Mouse (Mus musculus) MEL (cell line): Measurements from ENCODE around the gene Letm1. TPM values are rescaled to one million over a fixed set of nuclear protein-coding genes. Genes with fewer than 3 reads are reported as not detected.

Experiments
- DNase-seq: peaks from one replicate; pipeline ENCODE4 v3.0.0; 2011; ENCODE audit warnings: low read depth, low spot score
- H3K27ac ChIP-seq: 2 replicates; pipeline ENCODE4 v1.5.1; 2012; ENCODE audit warnings: low read depth, mild to moderate bottlenecking, control low read depth, low read length, moderate library complexity; ENCODE audit not compliant: control insufficient read depth
- H3K27me3 ChIP-seq, 2 experiments: fragments of 150-350 bp in 1 of 2; sonication (generic) in 1 of 2; 2 replicates each; pipeline ENCODE4 v1.6.1; 2012; ENCODE audit warnings: low read length in 2 of 2, mild to moderate bottlenecking in 2 of 2, improper control_type of control experiment in 1 of 2, moderate library complexity in 1 of 2; ENCODE audit not compliant: insufficient read depth in 2 of 2, control insufficient read depth in 1 of 2
- H3K36me3 ChIP-seq, 2 experiments: 2 replicates each; pipeline ENCODE4 v1.6.1; 2012 to 2014; ENCODE audit warnings: low read length in 2 of 2, improper control_type of control experiment in 1 of 2, inconsistent platforms in 1 of 2, mild to moderate bottlenecking in 1 of 2; ENCODE audit not compliant: insufficient read depth in 2 of 2, control insufficient read depth in 1 of 2
- H3K4me1 ChIP-seq, 2 experiments: fragments of 150-350 bp in 1 of 2; sonication (generic) in 1 of 2; 2 replicates each; pipeline ENCODE4 v1.6.1; 2012; ENCODE audit warnings: low read length in 2 of 2, improper control_type of control experiment in 1 of 2, mild to moderate bottlenecking in 1 of 2; ENCODE audit not compliant: insufficient read depth in 2 of 2, control insufficient read depth in 1 of 2
- H3K4me3 ChIP-seq, 2 experiments: fragments of 150-350 bp in 1 of 2; sonication (generic) in 1 of 2; 2 replicates each; pipeline ENCODE4 v1.5.1; 2012; ENCODE audit warnings: low read depth in 2 of 2, low read length in 2 of 2, mild to moderate bottlenecking in 2 of 2, moderate library complexity in 2 of 2, control low read depth in 1 of 2, improper control_type of control experiment in 1 of 2; ENCODE audit not compliant: control insufficient read depth in 1 of 2, insufficient read depth in 1 of 2
- H3K79me2 ChIP-seq: 2 replicates; pipeline ENCODE4 v1.6.1; 2012; ENCODE audit warnings: mild to moderate bottlenecking, low read length, moderate library complexity; ENCODE audit not compliant: control insufficient read depth, poor library complexity, insufficient read depth
- H3K9ac ChIP-seq: 2 replicates; pipeline ENCODE4 v1.6.1; 2012; ENCODE audit warnings: low read depth, mild to moderate bottlenecking, control low read depth, low read length, moderate library complexity; ENCODE audit not compliant: control insufficient read depth, poor library complexity, severe bottlenecking
- H3K9me3 ChIP-seq: fragments of 150-350 bp; sonication (generic); replicated peaks from 2 replicates; pipeline ENCODE4 v1.6.1; 2012; ENCODE audit warnings: mild to moderate bottlenecking, low read length, improper control_type of control experiment, moderate library complexity; ENCODE audit not compliant: insufficient read depth
- BHLHE40 ChIP-seq: IDR thresholded peaks from 2 replicates; pipeline ENCODE4 v1.6.1; 2012; ENCODE audit warnings: low read depth, mild to moderate bottlenecking, inconsistent platforms, low read length, improper control_type of control experiment, borderline replicate concordance
- CHD1 ChIP-seq: IDR thresholded peaks from 2 replicates; pipeline ENCODE4 v1.6.1; 2012; ENCODE audit warnings: low read depth, mild to moderate bottlenecking, inconsistent platforms, low read length, improper control_type of control experiment
- CHD2 ChIP-seq: IDR thresholded peaks from 2 replicates; pipeline ENCODE4 v1.6.1; 2011; ENCODE audit warnings: low read length, improper control_type of control experiment
- CTCF ChIP-seq, 3 experiments: IDR thresholded peaks in 2 of 3; conservative IDR thresholded peaks in 1 of 3; 2 replicates each; pipeline ENCODE4 v1.5.1; 2011 to 2012; ENCODE audit warnings: low read length in 3 of 3, low read depth in 2 of 3, mild to moderate bottlenecking in 2 of 3, improper control_type of control experiment in 1 of 3, inconsistent platforms in 1 of 3, mixed read lengths in 1 of 3, moderate library complexity in 1 of 3; ENCODE audit not compliant: control insufficient read depth in 1 of 3, insufficient read depth in 1 of 3, poor library complexity in 1 of 3, severe bottlenecking in 1 of 3
- E2F4 ChIP-seq: IDR thresholded peaks from 2 replicates; pipeline ENCODE4 v1.6.1; 2011; ENCODE audit warnings: low read depth, low read length, improper control_type of control experiment, borderline replicate concordance
- EP300 ChIP-seq, 2 experiments: IDR thresholded peaks; 2 replicates each; pipeline ENCODE4 v1.6.1; 2011; ENCODE audit warnings: improper control_type of control experiment in 2 of 2, low read length in 2 of 2, low read depth in 1 of 2, mild to moderate bottlenecking in 1 of 2
- GABPA ChIP-seq: IDR thresholded peaks from 2 replicates; pipeline ENCODE4 v1.6.1; 2012; ENCODE audit warnings: low read depth, mild to moderate bottlenecking, inconsistent platforms, low read length, improper control_type of control experiment, moderate library complexity
- GATA1 ChIP-seq: IDR thresholded peaks from 2 replicates; pipeline ENCODE4 v1.6.1; 2011; ENCODE audit warnings: low read depth, low read length, improper control_type of control experiment
- HCFC1 ChIP-seq: IDR thresholded peaks from 2 replicates; pipeline ENCODE4 v1.6.1; 2012; ENCODE audit warnings: low read depth, mild to moderate bottlenecking, inconsistent platforms, low read length, improper control_type of control experiment, moderate library complexity
- JUND ChIP-seq: IDR thresholded peaks from 2 replicates; pipeline ENCODE4 v1.6.1; 2011; ENCODE audit warnings: low read depth, mild to moderate bottlenecking, improper control_type of control experiment, low read length
- MAFK ChIP-seq: IDR thresholded peaks from 2 replicates; pipeline ENCODE4 v1.6.1; 2011; ENCODE audit warnings: low read depth, mild to moderate bottlenecking, low read length, improper control_type of control experiment, borderline replicate concordance
- MEF2A ChIP-seq: IDR thresholded peaks from 2 replicates; pipeline ENCODE4 v1.6.1; 2014; ENCODE audit warnings: low read depth, mild to moderate bottlenecking, inconsistent platforms, low read length, improper control_type of control experiment; ENCODE audit not compliant: poor library complexity, insufficient replicate concordance, severe bottlenecking; ENCODE audit errors: extremely low read depth
- MXI1 ChIP-seq: IDR thresholded peaks from 2 replicates; pipeline ENCODE4 v1.6.1; 2011; ENCODE audit warnings: mild to moderate bottlenecking, low read depth, low read length, improper control_type of control experiment
- MYB ChIP-seq: IDR thresholded peaks from 2 replicates; pipeline ENCODE4 v1.6.1; 2011; ENCODE audit warnings: mild to moderate bottlenecking, low read depth, low read length, improper control_type of control experiment
- MYC ChIP-seq: IDR thresholded peaks from 2 replicates; pipeline ENCODE4 v1.6.1; 2011; ENCODE audit warnings: low read depth, mild to moderate bottlenecking, low read length, improper control_type of control experiment, moderate library complexity
- NELFE ChIP-seq: IDR thresholded peaks from 2 replicates; pipeline ENCODE4 v1.6.1; 2011; ENCODE audit warnings: low read depth, low read length, improper control_type of control experiment
- NRF1 ChIP-seq: IDR thresholded peaks from 2 replicates; pipeline ENCODE4 v1.6.1; 2014; ENCODE audit warnings: low read depth, mild to moderate bottlenecking, inconsistent platforms, low read length, improper control_type of control experiment, moderate library complexity; ENCODE audit not compliant: poor library complexity, insufficient read depth, severe bottlenecking
- POLR2A ChIP-seq, 2 experiments: IDR thresholded peaks; 2 replicates each; pipeline ENCODE4 v1.6.1; 2011 to 2012; ENCODE audit warnings: low read length in 2 of 2, mild to moderate bottlenecking in 2 of 2, control low read depth in 1 of 2, improper control_type of control experiment in 1 of 2, low read depth in 1 of 2, moderate library complexity in 1 of 2; ENCODE audit not compliant: control insufficient read depth in 1 of 2, insufficient read depth in 1 of 2, poor library complexity in 1 of 2
- POLR2AphosphoS2 ChIP-seq: IDR thresholded peaks from 2 replicates; pipeline ENCODE4 v1.6.1; 2011; ENCODE audit warnings: low read length, improper control_type of control experiment
- POLR2AphosphoS5 ChIP-seq: IDR thresholded peaks from 2 replicates; pipeline ENCODE4 v1.6.1; 2012; ENCODE audit warnings: low read depth, borderline replicate concordance, mild to moderate bottlenecking, inconsistent platforms, low read length, moderate library complexity, mixed read lengths
- RAD21 ChIP-seq: IDR thresholded peaks from 2 replicates; pipeline ENCODE4 v1.6.1; 2011; ENCODE audit warnings: mild to moderate bottlenecking, low read depth, low read length, improper control_type of control experiment
- RCOR1 ChIP-seq: IDR thresholded peaks from 2 replicates; pipeline ENCODE4 v1.6.1; 2012; ENCODE audit warnings: low read depth, mild to moderate bottlenecking, inconsistent platforms, low read length, improper control_type of control experiment
- SIN3A ChIP-seq: IDR thresholded peaks from 2 replicates; pipeline ENCODE4 v1.6.1; 2012; ENCODE audit warnings: low read length, improper control_type of control experiment, inconsistent platforms
- SMC3 ChIP-seq: IDR thresholded peaks from 2 replicates; pipeline ENCODE4 v1.6.1; 2011; ENCODE audit warnings: low read depth, low read length, improper control_type of control experiment
- TAL1 ChIP-seq: IDR thresholded peaks from 2 replicates; pipeline ENCODE4 v1.6.1; 2012; ENCODE audit warnings: mild to moderate bottlenecking, inconsistent platforms, low read length, moderate library complexity, mixed read lengths
- TCF12 ChIP-seq: IDR thresholded peaks from 2 replicates; pipeline ENCODE4 v1.6.1; 2014; ENCODE audit warnings: low read depth, mild to moderate bottlenecking, inconsistent platforms, low read length, improper control_type of control experiment, moderate library complexity
- UBTF ChIP-seq: IDR thresholded peaks from 2 replicates; pipeline ENCODE4 v1.6.1; 2012; ENCODE audit warnings: low read depth, mild to moderate bottlenecking, inconsistent platforms, low read length, improper control_type of control experiment, moderate library complexity, borderline replicate concordance; ENCODE audit not compliant: insufficient read depth
- USF1 ChIP-seq: IDR thresholded peaks from 2 replicates; pipeline ENCODE4 v1.6.1; 2014; ENCODE audit warnings: low read depth, mild to moderate bottlenecking, inconsistent platforms, low read length, improper control_type of control experiment, moderate library complexity
- USF2 ChIP-seq, 2 experiments: IDR thresholded peaks; 2 replicates each; pipeline ENCODE4 v1.6.1; 2011 to 2012; ENCODE audit warnings: improper control_type of control experiment in 2 of 2, low read length in 2 of 2, borderline replicate concordance in 1 of 2, inconsistent platforms in 1 of 2, low read depth in 1 of 2, mild to moderate bottlenecking in 1 of 2; ENCODE audit not compliant: insufficient read depth in 1 of 2
- ZC3H11A ChIP-seq: IDR thresholded peaks from 2 replicates; pipeline ENCODE4 v1.6.1; 2012; ENCODE audit warnings: low read depth, mild to moderate bottlenecking, inconsistent platforms, low read length, improper control_type of control experiment
- ZNF384 ChIP-seq: IDR thresholded peaks from 2 replicates; pipeline ENCODE4 v1.6.1; 2012; ENCODE audit warnings: low read depth, mild to moderate bottlenecking, inconsistent platforms, low read length, improper control_type of control experiment
- polyA plus RNA-seq, 2 experiments: library from polyadenylated mRNA; stranded (reverse) in 1 of 2; unstranded in 1 of 2; fragments of >175 nt in 1 of 2; fragments of >200 nt in 1 of 2; gene quantifications; 2 replicates each; pipeline versions ENCODE4 v1.2.1 to v1.2.4; 2012; ENCODE audit warnings: low replicate concordance in 2 of 2, low read depth in 1 of 2; ENCODE audit not compliant: insufficient read length in 2 of 2, insufficient read depth in 1 of 2, missing spikeins in 1 of 2
- total RNA-seq: library from RNA; depleted of rRNA; stranded (reverse); fragments of 300-350 nt; gene quantifications from 2 replicates; pipeline ENCODE4 v1.2.3, GENCODE M21; 2012

Gene Letm1
- total and polyA plus RNA-seq, 3 experiments, result 59.5 to 127 (median 119) TPM

DNA sequence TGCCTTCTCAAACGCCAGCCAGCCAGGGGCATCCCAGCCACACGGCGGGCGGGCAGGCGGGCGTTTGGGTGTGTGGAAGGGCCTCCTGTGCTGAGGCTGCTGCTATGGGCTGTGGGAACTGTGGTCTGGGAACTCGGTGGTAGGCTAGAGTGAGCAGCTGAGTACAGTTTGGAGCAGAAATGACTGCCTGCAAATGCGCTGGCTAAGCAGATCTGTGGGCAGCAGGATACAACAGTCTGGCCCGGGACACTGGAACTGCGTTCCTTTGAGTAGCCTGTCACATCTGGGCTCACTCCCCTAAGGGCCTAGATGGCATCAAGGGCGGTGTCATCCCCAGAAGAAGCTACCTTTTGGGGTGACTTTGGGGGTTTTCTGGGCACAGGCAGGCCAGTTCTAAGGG lies 80.8 kb downstream of the Letm1 start:
- no peak for TF ChIP-seq NRF1
- no peak for TF ChIP-seq E2F4
- no peak for TF ChIP-seq ZNF384
- TF ChIP-seq UBTF, result no peak
- no peak for TF ChIP-seq TAL1
- no peak for TF ChIP-seq TCF12
- TF ChIP-seq USF2 (IDR thresholded peaks at IDR 0.05; ENCODE audit: borderline replicate concordance in 1 of 2, insufficient read depth in 1 of 2, low read depth in 1 of 2, low read length in 2 of 2), result no peak
- TF ChIP-seq HCFC1, result no peak
- TF ChIP-seq SIN3A, result no peak
- TF ChIP-seq RCOR1, result no peak
- no peak for TF ChIP-seq MYB
- TF ChIP-seq POLR2AphosphoS5, result no peak
- TF ChIP-seq MXI1, result no peak
- TF ChIP-seq BHLHE40, result no peak
- no peak for TF ChIP-seq POLR2A (IDR thresholded peaks at IDR 0.05; ENCODE audit: control insufficient read depth in 1 of 2, insufficient read depth in 1 of 2, low read depth in 1 of 2, low read length in 2 of 2, poor library complexity in 1 of 2)
- TF ChIP-seq CHD1, result no peak
- no peak for TF ChIP-seq CHD2
- TF ChIP-seq CTCF (IDR thresholded peaks at IDR 0.05 in 2 of 3, conservative IDR thresholded peaks at IDR 0.05 in 1 of 3; ENCODE audit: control insufficient read depth in 1 of 3, insufficient read depth in 1 of 3, low read depth in 2 of 3, low read length in 3 of 3, poor library complexity in 1 of 3, severe bottlenecking in 1 of 3), result no peak
- TF ChIP-seq EP300 (IDR thresholded peaks at IDR 0.05; ENCODE audit: low read depth in 1 of 2, low read length in 2 of 2), result no peak
- Histone ChIP-seq H3K4me1 (peaks cover 0 to 12% of the 10 kb centered on the region in 2 experiments; a peak in 2 of 4 replicates), H3K4me3 (no peak overlapping the region), H3K9ac (no peak overlapping the region), H3K9me3 (no peaks in the 10 kb centered on the region), H3K27ac (no peak overlapping the region), H3K79me2 (no peaks in the 10 kb centered on the region), H3K27me3 (no peaks in the 10 kb centered on the region; a peak in 1 of 4 replicates), H3K36me3 (peaks cover 0 to 10% of the 10 kb centered on the region in 2 experiments; a peak in 2 of 4 replicates)
- no peak for DNase-seq

GRCm38 (mm10) chr5:33700010-33700409 lies 82.6 kb downstream of the Letm1 start:
- no peak overlapping the region for H3K4me3 ChIP-seq
- no peak overlapping the region for H3K27ac ChIP-seq
- H3K4me1 ChIP-seq, result no peaks in the 10 kb centered on the region
- peaks cover 0 to 11% of the 10 kb centered on the region in 2 experiments for H3K27me3 ChIP-seq
- H3K9ac ChIP-seq, result no peak overlapping the region
- H3K36me3 ChIP-seq, result no peaks in the 10 kb centered on the region
- H3K79me2 ChIP-seq, result no peaks in the 10 kb centered on the region
- DNase-seq, result no peak
- no peaks in the 10 kb centered on the region for H3K9me3 ChIP-seq
- no peak for TF ChIP-seq RCOR1
- no peak for TF ChIP-seq GATA1
- no peak for TF ChIP-seq GABPA
- no peak for TF ChIP-seq ZNF384
- TF ChIP-seq SMC3, result no peak
- TF ChIP-seq USF1, result no peak
- TF ChIP-seq USF2 (IDR thresholded peaks at IDR 0.05; ENCODE audit: borderline replicate concordance in 1 of 2, insufficient read depth in 1 of 2, low read depth in 1 of 2, low read length in 2 of 2), result no peak
- no peak for TF ChIP-seq ZC3H11A
- no peak for TF ChIP-seq POLR2AphosphoS5
- TF ChIP-seq MEF2A, result no peak
- TF ChIP-seq POLR2AphosphoS2, result no peak
- no peak for TF ChIP-seq POLR2A (IDR thresholded peaks at IDR 0.05; ENCODE audit: control insufficient read depth in 1 of 2, insufficient read depth in 1 of 2, low read depth in 1 of 2, low read length in 2 of 2, poor library complexity in 1 of 2)
- no peak for TF ChIP-seq NELFE
- TF ChIP-seq MYC, result no peak
- no peak for TF ChIP-seq UBTF
- no peak for TF ChIP-seq CTCF (IDR thresholded peaks at IDR 0.05 in 2 of 3, conservative IDR thresholded peaks at IDR 0.05 in 1 of 3; ENCODE audit: control insufficient read depth in 1 of 3, insufficient read depth in 1 of 3, low read depth in 2 of 3, low read length in 3 of 3, poor library complexity in 1 of 3, severe bottlenecking in 1 of 3)
- TF ChIP-seq MAFK, result no peak
- no peak for TF ChIP-seq RAD21
- no peak for TF ChIP-seq JUND
